Mouse (Mus musculus) stomach, postnatal 0 days (tissue): ENCODE measurements around the gene Ttn.

Source experiments
- CTCF ChIP-seq: IDR thresholded peaks from 2 replicates; pipeline ENCODE4 v1.5.1; 2016; ENCODE audit warnings: antibody characterized with exemption, low read depth, mild to moderate bottlenecking, moderate library complexity
- EP300 ChIP-seq: optimal IDR thresholded peaks from 2 replicates; pipeline ENCODE3; 2016; ENCODE audit warnings: antibody characterized with exemption

- TF ChIP-seq CTCF (no peak), EP300 (no peak)
These were observed 279.6 kb downstream of the Ttn start for GRCm38 (mm10) chr2:76702751-76703150.
